Mouse (Mus musculus) adrenal gland, adult 18-20 months (tissue): ENCODE measurements around the gene Syt17. TPM values are rescaled to one million over a fixed set of nuclear protein-coding genes. Genes with fewer than 3 reads are reported as not detected.
"Not testable (repeated sequence)": the region's sequence is repeated elsewhere in the genome, so short reads cannot be mapped to it uniquely, and the experiment has no call there.

Source experiments
- DNase-seq, 2 experiments: peaks; one replicate each; pipeline ENCODE4 v3.0.0; 2021 to 2022; ENCODE audit warnings: low spot score in 2 of 2
- total RNA-seq, 2 experiments: library from RNA; stranded (reverse); gene quantifications; 1 replicate in 1 of 2; 2 replicates in 1 of 2; pipeline ENCODE4 v1.2.3; 2021

The Syt17 gene
- total RNA-seq, 2 experiments from 2014 or later, result 5.3 to 7.2 TPM

DNA sequence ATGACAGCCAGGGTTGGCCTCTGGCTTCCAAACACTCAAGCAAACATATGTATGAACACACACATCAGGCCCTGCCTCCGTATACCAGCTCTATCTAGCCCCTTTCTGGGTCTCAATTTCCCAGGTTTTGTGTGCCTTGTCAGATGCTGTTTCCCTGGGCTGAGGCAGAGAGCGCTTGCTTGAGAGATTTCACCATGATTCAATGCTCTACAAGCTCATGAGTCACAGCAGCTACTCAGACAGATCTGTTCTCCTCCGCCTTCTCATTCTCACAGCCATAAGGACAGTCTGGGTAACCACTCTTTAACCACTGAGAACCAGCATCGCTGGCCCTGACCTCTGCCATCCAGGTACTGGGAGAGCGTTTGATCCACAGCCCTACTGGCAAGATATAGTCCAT is 57.3 kb downstream of the Syt17 start:
- DNase-seq, result no peak

DNA sequence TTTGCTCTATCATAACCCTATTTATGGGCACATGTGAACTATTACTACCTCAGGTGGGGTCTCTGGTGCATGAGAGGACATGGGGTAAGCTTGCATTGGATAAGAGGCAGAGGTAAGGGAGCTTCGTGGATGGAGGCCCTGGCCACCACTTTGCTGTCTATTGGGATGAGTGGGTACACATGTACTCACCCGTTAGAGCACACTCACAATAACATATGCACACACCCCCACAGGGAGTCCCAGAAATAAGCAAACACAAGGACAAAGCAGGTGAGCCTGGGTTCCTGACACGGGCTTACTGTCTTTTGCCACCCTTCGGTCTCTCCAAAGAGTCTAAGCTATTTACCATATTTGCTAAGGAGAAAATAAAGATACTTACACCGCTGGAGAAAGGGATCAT is 67.0 kb downstream of the Syt17 start:
- no peak for DNase-seq

DNA sequence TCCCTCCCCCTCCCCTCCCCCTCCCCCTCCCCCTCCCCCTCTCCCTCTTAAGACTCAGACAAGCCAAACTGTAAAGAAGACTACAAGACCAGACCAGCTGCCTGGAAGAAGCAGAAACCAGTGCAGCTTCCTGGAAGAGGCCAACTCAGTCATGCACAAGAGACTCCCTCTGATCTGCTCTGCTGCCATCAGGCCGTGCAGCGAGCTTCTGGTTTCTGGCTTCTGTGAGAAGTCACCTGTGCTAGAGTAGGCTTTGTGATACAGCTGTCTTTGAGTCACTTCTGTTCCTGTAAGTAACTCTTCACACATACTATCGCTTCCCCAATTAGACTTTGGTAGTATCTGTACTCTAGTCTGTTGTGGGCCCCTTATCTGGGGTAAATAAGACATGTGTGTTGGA is 68.0 kb downstream of the Syt17 start:
- DNase-seq, result no peak

DNA sequence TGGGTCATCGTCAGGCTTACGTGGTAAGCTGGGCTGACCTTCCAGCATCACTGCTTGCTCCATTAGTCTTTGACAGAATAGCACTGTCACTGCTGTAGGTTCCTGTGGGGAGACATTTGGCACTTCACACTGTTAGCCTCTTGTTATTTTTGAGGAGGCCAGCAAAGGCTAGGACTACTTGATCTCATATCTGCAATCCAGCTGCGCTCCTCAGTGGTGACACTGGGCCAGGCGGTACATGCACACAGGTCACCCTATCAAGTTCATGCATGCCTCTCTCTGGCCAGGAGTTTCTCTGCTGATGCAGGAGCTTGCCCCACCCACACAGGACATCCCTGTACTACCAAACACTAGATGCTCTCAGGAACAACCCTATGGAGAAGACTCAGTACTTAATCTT is 71.4 kb downstream of the Syt17 start:
- no peak for DNase-seq

DNA sequence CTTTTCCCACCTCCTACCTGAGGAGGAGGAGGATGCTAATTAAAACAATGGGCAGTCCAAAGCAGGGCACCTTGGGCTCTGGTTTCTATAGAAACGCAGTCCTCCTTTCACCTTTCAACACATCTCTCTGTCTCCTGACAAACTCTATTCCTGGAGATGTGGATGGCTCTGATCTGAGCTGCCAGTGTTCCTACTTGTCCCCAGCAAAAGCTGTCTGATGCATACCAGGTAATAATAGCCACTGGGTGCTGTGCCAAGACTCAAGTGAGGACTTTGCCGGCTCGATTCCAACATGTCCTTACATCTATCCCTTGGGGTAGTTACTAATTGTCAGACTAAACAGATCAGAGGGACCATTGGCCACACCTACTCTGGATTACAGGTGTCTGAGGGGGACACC is 72.7 kb downstream of the Syt17 start:
- no peak for DNase-seq

DNA sequence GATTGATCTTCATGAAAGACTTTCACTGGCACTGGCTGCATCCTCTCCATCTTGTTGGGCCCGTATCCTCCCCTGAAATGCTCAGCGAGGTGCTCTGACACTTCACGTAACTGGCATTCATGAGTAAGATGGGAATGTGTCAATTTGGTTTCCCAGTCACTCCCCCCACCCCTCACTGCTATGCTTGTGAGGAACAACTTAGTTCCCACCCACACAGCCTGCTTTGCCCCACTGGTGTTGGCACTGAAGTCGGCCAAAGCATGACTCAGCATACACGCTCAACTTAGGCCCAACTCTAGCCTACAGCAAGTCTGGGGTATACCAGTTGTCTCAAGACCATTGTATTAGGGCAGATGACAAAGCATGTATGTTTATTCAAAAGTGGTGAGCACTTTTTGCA is 76.7 kb downstream of the Syt17 start:
- no peak for DNase-seq

DNA sequence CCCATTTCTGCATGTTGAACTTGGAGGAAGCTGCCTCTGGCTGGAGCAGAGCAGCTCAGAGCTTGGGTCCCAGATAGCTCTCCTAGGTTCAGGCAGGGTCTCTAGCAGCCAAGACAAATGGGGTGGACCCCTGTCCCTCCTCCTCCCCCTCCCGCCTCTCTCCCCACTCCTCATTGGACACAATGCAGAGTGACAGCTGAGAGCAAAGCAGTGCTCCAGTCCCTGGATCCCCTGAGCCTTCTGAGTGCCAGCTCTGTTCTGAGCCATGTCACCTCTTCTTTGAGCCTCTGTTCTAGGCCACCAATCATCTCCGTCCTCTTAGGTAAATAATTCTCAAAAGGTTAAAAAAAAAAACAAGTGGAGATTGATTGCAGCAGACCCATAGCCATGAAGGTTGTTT is 78.3 kb downstream of the Syt17 start:
- DNase-seq, result no peak

DNA sequence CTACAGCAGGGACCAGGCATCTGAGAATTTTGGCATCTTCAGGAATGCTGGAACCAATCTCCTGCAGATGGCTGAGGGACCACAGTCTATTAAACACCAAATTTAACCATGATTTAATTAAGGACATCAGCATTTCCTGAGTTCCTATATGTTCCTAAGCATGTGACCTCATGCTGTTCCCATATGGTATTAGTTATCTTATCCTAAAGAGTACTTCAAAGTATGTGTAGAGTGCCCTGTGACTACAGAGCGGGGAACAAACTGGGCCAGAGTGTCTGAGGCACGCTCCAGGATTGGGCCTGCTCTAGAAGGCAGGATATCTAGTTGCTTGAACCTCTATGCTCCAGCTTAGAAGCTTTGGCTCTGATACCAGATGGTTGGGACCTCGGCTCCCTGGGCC is 82.1 kb downstream of the Syt17 start:
- no peak for DNase-seq

DNA sequence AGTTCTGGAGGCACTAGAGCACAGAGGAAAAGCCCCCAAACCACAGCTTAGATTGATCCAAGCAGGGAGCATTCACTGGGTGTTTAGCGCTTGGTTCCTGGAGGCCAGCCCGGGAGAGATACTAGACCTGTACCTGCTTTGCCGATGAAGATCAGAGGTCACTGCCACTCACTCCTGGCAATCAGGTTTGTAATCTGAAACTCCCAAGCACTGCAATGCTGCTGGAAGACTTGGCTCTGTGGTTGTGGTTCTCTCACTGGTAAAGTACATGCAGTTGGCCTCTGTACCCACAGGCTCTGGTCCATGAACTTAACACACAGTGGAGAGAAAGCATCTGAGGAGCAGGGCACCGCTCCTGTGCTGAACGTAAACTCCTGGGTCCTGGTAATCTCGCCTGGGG is 82.8 kb downstream of the Syt17 start:
- no peak for DNase-seq

DNA sequence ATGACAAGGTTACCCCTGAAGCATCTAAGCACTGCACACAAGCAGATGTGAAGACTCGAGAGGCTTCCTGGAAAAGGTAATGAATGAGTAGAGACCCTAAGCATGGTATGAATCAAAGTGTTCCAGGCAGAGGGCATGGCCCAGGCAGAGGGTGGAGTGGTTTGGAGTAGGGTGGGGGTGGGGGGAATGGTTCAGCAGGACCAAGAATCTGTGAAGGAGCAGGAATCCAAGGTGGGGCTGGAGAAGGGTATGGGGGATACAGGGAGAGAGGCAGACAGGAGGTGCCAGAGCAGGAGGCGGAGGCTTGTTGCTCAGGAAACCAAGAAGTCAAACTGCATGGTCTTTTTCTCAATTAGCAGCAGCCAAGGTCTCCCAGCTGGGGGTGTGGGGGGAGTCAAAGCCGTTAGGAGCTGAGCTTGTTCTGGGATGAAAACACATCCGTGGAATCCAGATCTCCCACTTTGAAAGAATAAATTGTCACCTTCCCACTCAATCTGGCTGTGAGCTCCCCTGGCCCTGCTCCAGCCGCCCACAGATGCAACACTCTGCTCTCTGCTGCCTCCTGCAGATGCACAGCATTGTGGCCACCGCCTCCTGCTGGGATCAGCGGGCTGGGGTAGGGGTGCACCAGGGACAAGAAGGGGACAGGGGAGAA is 83.5 kb downstream of the Syt17 start:
- DNase-seq, result peak in 1 of 2 experiments; percentile 25

DNA sequence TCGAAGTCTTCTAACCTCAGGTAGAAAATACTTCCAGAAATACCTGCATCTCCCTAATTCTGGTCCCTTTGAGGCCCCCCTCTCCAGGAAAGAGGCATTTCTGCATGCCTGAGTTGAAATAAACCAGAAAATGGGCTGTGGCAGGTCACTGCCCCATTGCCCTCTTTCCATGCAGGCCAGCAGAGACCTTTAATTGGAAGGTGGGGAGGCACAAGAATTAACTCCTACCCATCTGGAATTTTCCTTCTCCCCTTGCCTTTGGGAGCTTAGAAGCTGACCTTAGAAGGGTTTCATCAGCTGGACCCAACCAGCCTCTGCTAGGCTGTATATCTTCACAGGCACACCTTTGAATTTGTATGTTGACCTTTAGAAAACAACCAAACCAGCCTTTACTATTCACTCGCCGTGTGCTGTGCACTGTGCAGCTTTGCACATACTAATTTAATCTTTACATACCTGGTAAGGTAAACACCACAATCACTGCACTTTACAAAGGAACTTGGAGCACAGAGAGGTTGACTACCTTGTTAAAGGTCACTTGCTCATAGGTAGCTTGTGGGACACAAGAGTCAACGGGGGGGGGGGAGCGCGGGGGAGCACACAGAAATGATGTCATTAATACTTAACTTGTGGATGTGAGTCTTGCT is 84.3 kb downstream of the Syt17 start:
- DNase-seq, result no peak

DNA sequence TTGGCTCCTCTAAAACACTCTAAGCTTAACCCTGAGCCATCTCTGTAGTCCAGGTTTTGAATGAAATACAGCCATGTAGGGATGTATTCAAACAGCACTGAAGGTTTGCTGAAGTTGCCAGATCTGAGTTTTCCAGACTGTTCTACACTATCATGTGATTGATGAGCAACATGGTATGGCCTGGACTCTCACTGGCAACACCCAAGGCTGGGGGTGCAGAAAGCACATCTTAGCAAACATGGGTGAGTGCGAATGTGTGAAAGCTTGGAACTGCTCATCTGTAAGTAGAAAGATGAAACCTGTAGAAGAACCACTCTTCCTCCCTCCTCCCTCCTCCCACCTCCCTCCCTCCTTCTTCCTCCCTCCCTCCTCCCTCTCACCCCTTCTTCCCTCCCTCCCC is 85.1 kb downstream of the Syt17 start:
- no peak for DNase-seq

DNA sequence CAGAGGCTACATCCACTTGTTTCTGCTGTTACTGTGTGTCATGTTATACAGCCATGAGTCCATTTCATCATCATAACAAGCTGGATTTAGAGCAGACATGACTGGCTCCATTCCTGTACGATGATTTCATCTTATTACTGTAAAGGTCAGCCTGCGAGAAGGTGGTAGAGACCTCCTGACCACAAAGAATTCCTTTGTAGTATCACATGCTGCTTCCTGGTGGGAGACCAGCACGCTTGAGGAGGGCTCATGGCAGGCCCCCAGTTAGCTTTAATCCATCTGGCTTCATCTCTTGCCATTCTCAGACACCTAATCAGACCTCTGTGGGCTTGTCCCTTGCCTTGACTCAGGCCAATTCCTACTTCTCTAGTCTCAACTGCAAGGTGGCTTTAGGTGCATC is 85.8 kb downstream of the Syt17 start:
- no peak for DNase-seq

DNA sequence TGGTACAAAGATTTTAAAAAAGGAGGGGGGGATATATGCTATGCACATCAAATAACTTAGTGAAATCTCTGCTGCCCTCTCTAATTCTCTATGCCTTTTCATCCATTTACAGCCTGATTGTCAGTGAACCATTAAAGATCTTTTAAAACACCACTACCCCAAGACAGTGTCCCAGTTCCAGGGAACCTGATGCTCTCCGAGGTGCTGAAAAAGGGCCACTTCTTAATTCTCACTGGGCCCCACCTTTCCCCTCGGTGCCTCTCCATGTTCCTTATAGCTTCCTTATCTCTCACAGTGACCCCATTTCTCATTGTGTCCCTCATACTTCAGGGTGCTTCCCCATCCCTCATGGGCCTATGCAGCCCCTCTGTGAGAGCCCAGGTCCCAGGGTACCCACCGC is 89.0 kb downstream of the Syt17 start:
- no peak for DNase-seq

DNA sequence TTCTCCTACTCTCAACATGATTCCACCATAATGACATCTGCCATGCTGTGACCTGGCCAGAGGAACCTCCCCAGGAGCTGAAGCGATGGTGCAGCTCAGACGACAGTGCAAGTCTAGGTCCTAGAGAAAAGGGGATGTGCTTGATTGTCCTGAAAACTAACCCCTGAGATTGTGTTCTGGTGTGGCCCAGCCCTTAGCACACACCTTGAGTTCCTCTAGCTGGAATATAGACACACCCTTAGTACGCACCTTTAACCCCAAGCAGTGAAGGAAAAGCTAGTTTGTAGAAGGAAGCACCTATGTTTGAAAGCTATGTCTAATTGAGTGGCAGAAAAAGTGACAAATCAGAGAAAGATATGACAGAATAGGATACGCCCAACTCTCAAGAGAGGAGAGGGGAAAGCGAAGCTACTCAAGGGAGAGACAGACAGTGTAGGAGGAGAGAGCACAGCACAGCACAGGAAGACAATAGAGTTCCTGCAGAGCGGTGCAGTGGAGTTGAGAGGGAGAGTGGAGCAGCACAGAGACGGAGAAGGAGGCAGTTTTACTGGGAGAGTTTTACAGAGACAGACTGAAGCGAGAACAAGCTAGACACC is 91.5 kb downstream of the Syt17 start:
- DNase-seq, result not testable (repeated sequence)

DNA sequence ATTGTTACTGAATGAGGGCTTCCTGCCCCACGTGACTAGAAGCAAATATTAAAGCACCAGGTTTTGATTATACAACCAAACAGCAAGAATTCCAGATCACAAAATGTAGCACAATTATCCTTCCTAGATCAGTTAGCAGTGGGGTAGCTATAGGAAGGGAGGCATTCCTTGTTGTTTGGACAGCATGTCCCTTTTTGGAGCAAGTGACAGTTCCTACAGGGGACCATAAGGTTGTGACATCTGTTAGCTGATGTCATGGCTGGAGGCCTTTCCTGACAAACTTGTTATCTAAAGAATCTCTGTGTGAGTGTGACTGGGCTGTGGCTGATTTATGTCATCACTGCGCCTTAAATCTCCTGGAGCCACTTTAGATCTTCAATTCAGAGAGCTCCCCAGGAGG is 97.2 kb downstream of the Syt17 start:
- no peak for DNase-seq

DNA sequence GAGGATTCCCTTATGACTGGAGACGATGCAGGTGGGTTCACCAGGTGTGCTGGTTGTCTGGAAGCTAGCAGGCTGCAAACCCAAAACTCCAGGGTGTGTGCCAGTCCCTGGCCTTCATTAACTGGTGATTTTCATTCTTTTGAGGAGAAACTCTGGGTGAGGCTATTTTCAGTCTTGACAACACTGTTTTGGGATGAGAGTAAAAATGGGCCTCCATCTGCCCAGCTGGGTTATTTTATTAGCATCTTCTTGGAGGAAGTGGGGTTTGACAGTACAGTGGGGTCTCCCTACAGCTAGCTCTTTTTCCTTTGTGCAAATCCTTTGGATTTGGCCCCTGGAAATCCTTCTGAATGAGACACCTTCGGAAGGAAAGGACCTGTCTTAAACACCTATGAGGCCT is 101.1 kb downstream of the Syt17 start:
- no peak for DNase-seq

DNA sequence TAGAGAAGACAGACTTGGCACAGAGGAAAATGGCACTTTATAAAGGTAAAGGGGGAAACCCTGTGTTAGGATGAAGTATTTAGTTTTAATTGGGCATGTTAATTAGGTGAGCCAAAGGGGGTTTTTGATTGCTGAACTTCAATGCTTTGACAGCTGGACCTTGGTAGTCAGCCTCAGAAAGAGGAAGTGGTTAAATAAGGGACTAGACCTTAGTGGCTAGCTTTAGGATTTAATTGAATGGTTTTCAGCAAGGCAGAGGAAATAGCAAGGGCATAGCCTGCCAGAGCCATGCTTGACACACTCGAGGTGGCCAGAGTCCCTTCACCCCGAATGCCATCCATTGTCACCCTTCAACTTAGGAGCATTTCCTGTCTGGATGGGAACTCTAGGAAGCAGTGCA is 101.6 kb downstream of the Syt17 start:
- DNase-seq, result no peak

DNA sequence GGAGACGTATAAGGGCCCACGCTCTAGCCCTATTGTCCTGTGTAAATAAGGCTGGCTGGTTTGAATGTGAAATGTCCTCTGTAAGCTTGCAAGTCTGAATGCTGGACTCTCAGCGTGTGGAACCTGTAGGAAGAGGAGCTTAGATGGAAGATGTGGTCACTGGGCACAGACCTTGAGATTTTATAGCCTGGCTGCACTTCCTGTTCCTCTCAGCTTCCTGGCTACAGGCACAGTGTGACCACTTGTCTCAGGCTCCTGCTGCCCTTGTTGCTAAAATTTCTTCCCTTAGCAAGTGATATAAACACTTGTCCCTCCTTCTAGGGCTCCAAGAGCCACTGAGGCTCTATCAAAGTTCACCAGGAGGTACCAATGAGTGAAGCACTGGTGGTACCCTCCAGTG is 102.6 kb downstream of the Syt17 start:
- DNase-seq, result no peak

DNA sequence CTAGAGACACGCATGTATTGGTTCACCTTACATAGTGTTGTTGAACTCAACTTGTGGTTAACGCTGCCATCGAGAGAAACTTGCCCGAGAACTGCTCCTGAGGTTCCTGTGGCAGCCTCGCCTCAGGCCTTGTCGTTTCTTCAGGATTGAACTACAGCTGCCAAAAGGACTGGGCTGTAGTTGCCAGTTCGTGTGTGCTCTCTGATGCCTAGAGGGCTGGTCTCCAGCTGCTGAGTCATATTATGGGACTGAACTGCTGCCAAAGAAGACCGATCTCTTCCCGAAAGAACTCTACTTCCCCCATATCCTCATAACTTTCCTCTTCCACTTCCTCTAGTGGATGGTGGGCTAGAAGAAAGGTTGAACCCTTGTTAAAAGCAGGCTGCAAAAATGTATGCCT is 103.3 kb downstream of the Syt17 start:
- DNase-seq, result no peak
